Mouse (Mus musculus) G1E (cell line): ENCODE results near the gene Upf3b. TPM values are rescaled to one million over a fixed set of nuclear protein-coding genes. Genes with fewer than 3 reads are reported as not detected.

ENCODE experiments used
- ATAC-seq: 2 replicates; pipeline ENCODE4 v1.8.0; 2016; ENCODE audit warnings: mild to moderate bottlenecking; ENCODE audit not compliant: insufficient number of reproducible peaks, poor library complexity, low FRiP score, severe bottlenecking; ENCODE audit errors: extremely low read depth
- DNase-seq: peaks from one replicate; pipeline ENCODE4 v3.0.0; 2012; ENCODE audit warnings: low spot score
- H3K27me3 ChIP-seq: 2 replicates; pipeline ENCODE4 v1.6.1; 2012; ENCODE audit warnings: mild to moderate bottlenecking, low read length, inconsistent platforms; ENCODE audit not compliant: insufficient read depth
- H3K36me3 ChIP-seq: replicated peaks from 2 replicates; pipeline ENCODE3; 2012; ENCODE audit warnings: mild to moderate bottlenecking, inconsistent platforms
- H3K4me1 ChIP-seq: 2 replicates; pipeline ENCODE4 v1.6.1; 2012; ENCODE audit warnings: low read depth, low read length, inconsistent platforms, mixed read lengths; ENCODE audit not compliant: insufficient read depth
- H3K4me3 ChIP-seq: 2 replicates; pipeline ENCODE4 v1.5.1; 2012; ENCODE audit warnings: low read depth, mild to moderate bottlenecking, inconsistent platforms, low read length, moderate library complexity, mixed read lengths
- H3K9me3 ChIP-seq: replicated peaks from 2 replicates; pipeline ENCODE4 v1.6.1; 2012; ENCODE audit warnings: inconsistent platforms
- CTCF ChIP-seq: IDR thresholded peaks from 2 replicates; pipeline ENCODE4 v1.5.1; 2012; ENCODE audit warnings: low read depth, low read length, inconsistent platforms, mixed read lengths
- GATA1 ChIP-seq: IDR thresholded peaks from 2 replicates; pipeline ENCODE4 v1.6.1; 2012; ENCODE audit warnings: borderline replicate concordance, low read length, inconsistent platforms, mixed read lengths
- GATA2 ChIP-seq: IDR thresholded peaks from 2 replicates; pipeline ENCODE4 v1.6.1; 2012; ENCODE audit warnings: low read depth, low read length, inconsistent platforms, borderline replicate concordance
- POLR2AphosphoS5 ChIP-seq: IDR thresholded peaks from 2 replicates; pipeline ENCODE4 v1.6.1; 2012; ENCODE audit warnings: low read depth, low read length, inconsistent platforms; ENCODE audit not compliant: insufficient replicate concordance
- TAL1 ChIP-seq: conservative IDR thresholded peaks from 2 replicates; pipeline ENCODE4 v1.6.1; 2012; ENCODE audit warnings: low read depth, low read length, inconsistent platforms, mixed read lengths
- polyA plus RNA-seq: library from polyadenylated mRNA; stranded (reverse); fragments of >175 nt; gene quantifications from 2 replicates; pipeline ENCODE4 v1.2.3, GENCODE M21; 2012
- total RNA-seq, 2 experiments: library from RNA; stranded (forward) in 1 of 2; stranded (reverse) in 1 of 2; fragments of 200-1000 nt in 1 of 2; fragments of >200 nt in 1 of 2; fragmentation: Nextera tagmentation in 1 of 2; gene quantifications; 2 replicates each; pipeline ENCODE4 v1.2.3; 2014 to 2017

Gene Upf3b
- total and polyA plus RNA-seq, 3 experiments: 13.3 to 78.1 (median 43.4) TPM

DNA sequence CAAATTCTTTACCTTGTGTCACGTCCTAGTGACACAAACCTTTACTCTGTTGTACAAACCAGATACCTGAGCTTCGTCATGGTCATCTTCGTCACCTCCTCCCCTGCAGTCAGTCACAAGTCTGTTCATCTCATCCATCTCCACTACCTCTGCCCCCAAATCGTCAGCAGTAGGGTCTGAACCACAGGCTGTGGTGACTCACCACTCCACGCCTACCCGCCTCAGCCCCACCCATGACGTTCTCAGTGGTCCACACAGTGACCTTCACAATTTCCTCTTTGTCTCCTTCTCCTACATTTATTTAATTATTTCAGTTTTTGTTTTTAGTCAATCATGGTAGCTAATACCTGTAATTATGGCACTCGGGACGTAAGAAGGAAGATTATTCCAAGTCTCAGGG, 46.2 kb downstream of the Upf3b start:
- H3K9me3 ChIP-seq: no peaks in the 10 kb centered on the region
- DNase-seq (no peak), ATAC-seq (no peak)
- no peak overlapping the region for H3K4me3 ChIP-seq
- TF ChIP-seq GATA2 (no peak), POLR2AphosphoS5 (no peak), CTCF (no peak), GATA1 (no peak), TAL1 (no peak)
- 0 out of 2 replicates have a peak, but pooled peaks cover 4% of the 10 kb centered on the region for H3K27me3 ChIP-seq
- H3K4me1 ChIP-seq: peaks cover 2% of the 10 kb centered on the region; the same call in 1 of the 2 replicates
- no peaks in the 10 kb centered on the region for H3K36me3 ChIP-seq

DNA sequence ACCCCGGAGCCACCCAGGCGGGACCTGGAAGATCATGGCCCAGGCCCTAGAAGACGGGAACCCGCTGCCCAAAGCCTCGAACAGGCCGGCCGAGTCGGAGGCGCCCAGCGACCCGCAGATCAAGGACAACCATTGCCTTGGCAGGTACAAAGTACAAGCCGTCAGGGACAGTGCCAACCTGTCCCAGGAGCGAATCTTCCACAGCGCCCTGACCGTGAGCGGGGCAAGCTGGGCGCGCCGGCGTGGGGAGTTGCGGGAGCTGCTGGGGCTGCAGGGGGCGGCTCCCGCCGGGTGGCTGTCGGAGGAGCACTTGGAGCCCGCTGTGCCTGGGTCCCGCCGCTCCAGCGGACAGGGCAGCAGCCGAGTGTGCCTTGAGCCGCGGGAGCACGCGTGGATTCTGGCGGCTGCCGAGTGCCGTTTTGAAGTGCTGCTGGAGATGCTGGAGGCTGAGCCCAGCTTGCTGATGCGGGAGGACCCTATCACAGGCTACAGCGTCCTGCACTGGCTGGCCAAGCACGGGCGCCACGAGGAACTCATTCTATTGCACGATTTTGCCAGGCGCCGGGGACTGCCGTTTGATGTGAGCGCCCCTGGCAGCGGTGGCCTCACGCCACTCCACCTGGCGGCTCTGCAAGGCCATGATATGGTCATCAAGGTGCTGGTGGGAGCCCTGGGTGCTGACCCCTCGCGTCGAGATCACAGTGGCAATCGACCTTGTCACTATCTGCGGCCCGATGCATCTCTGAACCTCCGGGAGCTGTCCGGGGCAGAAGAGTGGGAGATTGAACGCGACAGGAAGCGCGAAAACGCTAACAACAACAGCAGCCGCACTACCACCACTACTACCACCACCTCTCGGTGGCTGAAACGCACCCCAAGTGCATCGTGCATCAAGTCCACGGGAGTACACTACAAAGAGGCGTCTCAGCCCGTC, 61.0 kb downstream of the Upf3b start:
- Histone ChIP-seq H3K4me3 (no peak overlapping the region), H3K36me3 (no peaks in the 10 kb centered on the region), H3K9me3 (no peaks in the 10 kb centered on the region), H3K27me3 (peaks cover 31% of the 10 kb centered on the region), H3K4me1 (no peaks in the 10 kb centered on the region)
- no peak for DNase-seq
- ATAC-seq: no peak
- TF ChIP-seq GATA2: no peak

DNA sequence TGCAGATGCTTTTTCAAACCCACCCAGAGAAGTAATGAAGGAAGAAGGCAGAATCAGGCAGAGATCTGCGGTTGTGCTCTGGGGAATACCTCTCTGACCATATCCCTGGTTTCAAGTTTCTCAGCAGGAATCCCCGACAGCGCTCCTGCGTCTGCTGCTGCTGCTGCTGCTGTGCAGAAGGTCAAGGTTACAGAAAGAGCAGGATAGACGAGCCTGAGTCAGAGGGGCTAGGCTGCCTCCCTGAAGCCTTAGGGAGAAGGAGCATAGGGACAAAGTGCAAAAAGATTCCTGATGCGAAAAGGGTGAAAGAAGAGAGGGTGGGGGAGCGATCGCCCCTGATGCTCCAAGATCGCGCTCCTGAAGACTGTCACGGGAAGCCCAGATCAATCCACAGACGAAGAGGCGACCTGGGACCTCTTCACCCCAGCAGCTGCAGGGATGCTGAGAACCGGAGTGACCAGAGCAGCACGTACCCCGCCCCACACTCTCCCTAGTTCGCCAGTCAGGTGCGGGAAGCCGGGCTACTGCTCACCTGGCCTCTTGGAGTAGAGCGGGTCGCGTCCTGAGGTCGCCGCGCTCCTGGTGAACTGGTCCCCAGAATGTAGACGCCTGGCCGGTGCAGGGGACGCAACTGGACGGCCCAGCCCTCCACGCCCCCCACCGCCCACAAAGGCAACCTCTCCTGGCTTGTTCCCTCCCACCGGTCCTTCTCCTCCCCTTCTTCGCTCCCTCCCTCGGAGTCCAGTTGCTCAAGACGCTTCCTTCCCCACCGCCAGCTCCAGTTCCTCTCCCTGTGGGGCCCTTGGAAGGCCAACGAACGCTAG, 61.8 kb downstream of the Upf3b start, which contains the start of gene Sowahd:
Sowahd (plus strand) TSS at position 780 of the 824 bp plus-strand sequence.
- H3K27me3 ChIP-seq: peaks cover 31% of the 10 kb centered on the region

DNA sequence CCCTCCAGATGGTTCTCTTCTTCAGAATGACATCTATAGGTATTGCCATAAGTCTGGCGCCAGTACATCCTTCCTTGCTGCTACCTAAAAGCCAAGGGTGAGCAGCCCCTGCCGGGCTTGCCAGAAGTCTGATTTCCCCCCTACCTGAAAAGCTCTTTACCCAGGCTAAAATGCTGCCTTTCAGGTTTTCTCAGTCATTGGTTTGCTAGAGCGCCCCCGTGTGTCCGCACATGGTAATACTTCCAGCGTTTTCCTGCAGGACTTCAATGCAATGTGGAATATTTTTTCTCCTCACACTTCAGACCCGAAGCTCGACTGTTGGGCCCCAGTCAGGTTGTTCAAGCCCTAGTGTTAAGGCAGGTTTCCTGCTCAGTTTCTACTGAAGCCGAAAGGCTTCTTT, 67.4 kb downstream of the Upf3b start:
- ATAC-seq (no peak), DNase-seq (peak; percentile 4)
- Histone ChIP-seq H3K4me3 (no peak overlapping the region), H3K9me3 (no peaks in the 10 kb centered on the region), H3K36me3 (no peaks in the 10 kb centered on the region), H3K27me3 (peaks cover 11% of the 10 kb centered on the region; the same call in 1 of the 2 replicates), H3K4me1 (no peaks in the 10 kb centered on the region)
- TF ChIP-seq TAL1: no peak
- no peak for TF ChIP-seq POLR2AphosphoS5
- peak; percentile 27; the same call in 1 of the 2 replicates for TF ChIP-seq CTCF
- no peak for TF ChIP-seq GATA2
- no peak for TF ChIP-seq GATA1

More for the DNA sequence above, 61.8 kb downstream of the Upf3b start, which contains the start of gene Sowahd:
- Histone ChIP-seq H3K4me1 (no peaks in the 10 kb centered on the region), H3K36me3 (no peaks in the 10 kb centered on the region), H3K9me3 (no peaks in the 10 kb centered on the region), H3K4me3 (no peak within 1 kb of the TSS)
- TF ChIP-seq GATA2: no peak
- no peak for TF ChIP-seq GATA1
- TF ChIP-seq POLR2AphosphoS5: no peak
- TF ChIP-seq CTCF: no peak
- no peak for TF ChIP-seq TAL1
- no peak for DNase-seq
- ATAC-seq: no peak

Other genes starting within 250 kb of the Upf3b start
- 53.4 and 58.1 TPM in 2 replicates for gene Ube2a, start 236.4 kb downstream of the Upf3b start, total RNA-seq (2014; fragmentation: Nextera tagmentation)
- gene Ube2a, start 236.4 kb downstream of the Upf3b start, total RNA-seq (2017): 16.0 and 16.4 TPM in 2 replicates
- 108 and 126 TPM in 2 replicates for gene Ube2a, start 236.4 kb downstream of the Upf3b start, polyA plus RNA-seq
- gene C330007P06Rik, start 236.2 kb downstream of the Upf3b start, total RNA-seq (2014; fragmentation: Nextera tagmentation): 33.8 and 36.3 TPM in 2 replicates
- 77.7 and 83.2 TPM in 2 replicates for gene C330007P06Rik, start 236.2 kb downstream of the Upf3b start, total RNA-seq (2017)
- 1.6 and 2.1 TPM in 2 replicates for gene C330007P06Rik, start 236.2 kb downstream of the Upf3b start, polyA plus RNA-seq
- 20.2 and 23.1 TPM in 2 replicates for gene Nkrf, start 207.4 kb downstream of the Upf3b start, total RNA-seq (2014; fragmentation: Nextera tagmentation)
- 10.3 and 12.2 TPM in 2 replicates for gene Nkrf, start 207.4 kb downstream of the Upf3b start, total RNA-seq (2017)
- gene Nkrf, start 207.4 kb downstream of the Upf3b start, polyA plus RNA-seq: 1.4 and 1.5 TPM in 2 replicates
- 52.4 and 58.8 TPM in 2 replicates for gene Sept6, start 118.5 kb downstream of the Upf3b start, total RNA-seq (2014; fragmentation: Nextera tagmentation)
- gene Sept6, start 118.5 kb downstream of the Upf3b start, total RNA-seq (2017): 14.2 and 16.0 TPM in 2 replicates
- 4.2 and 10.7 TPM in 2 replicates for gene Sept6, start 118.5 kb downstream of the Upf3b start, polyA plus RNA-seq
- gene Sowahd, start 61.5 kb downstream of the Upf3b start, total RNA-seq (2014; fragmentation: Nextera tagmentation): not detected in 2 replicates
- gene Sowahd, start 61.5 kb downstream of the Upf3b start, total RNA-seq (2017): 0.05 TPM in 1 of 2 replicates, not detected in the other
- not detected in 2 replicates for gene Sowahd, start 61.5 kb downstream of the Upf3b start, polyA plus RNA-seq
- gene Rpl39, start 24.9 kb downstream of the Upf3b start, total RNA-seq (2014; fragmentation: Nextera tagmentation): 335 and 381 TPM in 2 replicates
- 3,274 and 3,292 TPM in 2 replicates for gene Rpl39, start 24.9 kb downstream of the Upf3b start, total RNA-seq (2017)
- 408 and 436 TPM in 2 replicates for gene Rpl39, start 24.9 kb downstream of the Upf3b start, polyA plus RNA-seq
- gene Nkap, start 16.5 kb upstream of the Upf3b start, total RNA-seq (2014; fragmentation: Nextera tagmentation): 48.7 and 52.5 TPM in 2 replicates
- gene Nkap, start 16.5 kb upstream of the Upf3b start, total RNA-seq (2017): 27.5 and 38.5 TPM in 2 replicates
- 10.3 and 10.7 TPM in 2 replicates for gene Nkap, start 16.5 kb upstream of the Upf3b start, polyA plus RNA-seq
- not detected in 2 replicates for gene Akap14, start 58.5 kb upstream of the Upf3b start, total RNA-seq (2014; fragmentation: Nextera tagmentation)
- gene Akap14, start 58.5 kb upstream of the Upf3b start, total RNA-seq (2017): 0.06 TPM in 1 of 2 replicates, not detected in the other
- gene Akap14, start 58.5 kb upstream of the Upf3b start, polyA plus RNA-seq: not detected in 2 replicates
- gene Ndufa1, start 80.8 kb upstream of the Upf3b start, total RNA-seq (2014; fragmentation: Nextera tagmentation): 40.3 and 48.1 TPM in 2 replicates
- gene Ndufa1, start 80.8 kb upstream of the Upf3b start, total RNA-seq (2017): 249 and 282 TPM in 2 replicates
- gene Ndufa1, start 80.8 kb upstream of the Upf3b start, polyA plus RNA-seq: 247 and 351 TPM in 2 replicates
- 3.9 and 5.0 TPM in 2 replicates for gene Rnf113a1, start 80.9 kb upstream of the Upf3b start, total RNA-seq (2014; fragmentation: Nextera tagmentation)
- 4.5 and 8.7 TPM in 2 replicates for gene Rnf113a1, start 80.9 kb upstream of the Upf3b start, total RNA-seq (2017)
- 7.8 and 8.2 TPM in 2 replicates for gene Rnf113a1, start 80.9 kb upstream of the Upf3b start, polyA plus RNA-seq
- not detected in 2 replicates for gene Gm9, start 100.7 kb upstream of the Upf3b start, total RNA-seq (2014; fragmentation: Nextera tagmentation)
- not detected in 2 replicates for gene Gm9, start 100.7 kb upstream of the Upf3b start, total RNA-seq (2017)
- not detected in 2 replicates for gene Gm9, start 100.7 kb upstream of the Upf3b start, polyA plus RNA-seq
- gene Rhox1, start 111.9 kb upstream of the Upf3b start, total RNA-seq (2014; fragmentation: Nextera tagmentation): not detected in 2 replicates
- gene Rhox1, start 111.9 kb upstream of the Upf3b start, total RNA-seq (2017): not detected in 2 replicates
- gene Rhox1, start 111.9 kb upstream of the Upf3b start, polyA plus RNA-seq: not detected in 2 replicates
- gene Rhox2a, start 134.7 kb upstream of the Upf3b start, total RNA-seq (2014; fragmentation: Nextera tagmentation): not detected in 2 replicates
- gene Rhox2a, start 134.7 kb upstream of the Upf3b start, total RNA-seq (2017): 0.22 TPM in 1 of 2 replicates, not detected in the other
- gene Rhox2a, start 134.7 kb upstream of the Upf3b start, polyA plus RNA-seq: not detected in 2 replicates
- not detected in 2 replicates for gene Rhox3a, start 139.6 kb upstream of the Upf3b start, total RNA-seq (2014; fragmentation: Nextera tagmentation)
- not detected in 2 replicates for gene Rhox3a, start 139.6 kb upstream of the Upf3b start, total RNA-seq (2017)
- not detected in 2 replicates for gene Rhox3a, start 139.6 kb upstream of the Upf3b start, polyA plus RNA-seq
- gene Rhox4a, start 155.0 kb upstream of the Upf3b start, total RNA-seq (2014; fragmentation: Nextera tagmentation): not detected in 2 replicates
- gene Rhox4a, start 155.0 kb upstream of the Upf3b start, total RNA-seq (2017): not detected in 2 replicates
- gene Rhox4a, start 155.0 kb upstream of the Upf3b start, polyA plus RNA-seq: not detected in 2 replicates